Mouse (Mus musculus) left cerebral cortex, adult 8-10 months (tissue): ENCODE data around the gene Fbxo39. TPM values are rescaled to one million over a fixed set of nuclear protein-coding genes. Genes with fewer than 3 reads are reported as not detected.
"Not testable (repeated sequence)": the region's sequence is repeated elsewhere in the genome, so short reads cannot be mapped to it uniquely, and the experiment has no call there.

Experiments used
- DNase-seq, 2 experiments: peaks; one replicate each; pipeline ENCODE4 v3.0.0; 2022; ENCODE audit warnings: low spot score in 2 of 2
- total RNA-seq, 4 experiments: library from RNA; stranded (reverse); gene quantifications; 2 replicates each; pipeline ENCODE4 v1.2.4; 2022

Fbxo39 gene
- total RNA-seq, 4 experiments from 2014 or later = not detected

DNA sequence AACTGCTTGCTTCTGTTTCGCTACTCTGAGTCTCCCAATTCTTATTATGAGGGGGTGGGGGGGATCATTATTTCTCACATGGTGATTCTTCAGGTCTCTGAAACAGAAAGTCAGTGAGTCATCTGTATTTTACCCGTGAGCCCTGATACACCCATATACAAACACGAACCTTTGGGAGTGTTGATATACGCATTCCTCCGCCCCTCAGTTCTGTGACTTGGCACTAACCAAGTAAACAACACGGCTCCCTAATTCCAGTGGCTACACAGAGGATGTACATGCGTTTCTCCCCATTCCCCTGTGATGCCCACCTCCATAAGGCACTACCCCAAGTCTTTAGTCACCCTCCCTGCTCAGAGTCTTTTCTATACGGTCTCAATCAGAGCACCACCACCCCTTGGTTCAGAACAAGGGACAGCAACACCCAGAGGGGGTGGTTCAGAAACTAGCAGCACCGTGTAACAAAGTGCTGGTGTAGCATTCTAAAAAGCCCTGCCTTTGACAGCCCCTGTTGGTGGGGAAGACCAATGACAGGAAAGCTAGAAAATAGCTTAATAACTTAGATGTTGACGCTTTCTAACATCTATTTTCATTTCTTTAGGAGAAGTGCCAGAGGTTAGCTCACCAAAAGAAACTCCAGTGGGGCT is 2.8 kb upstream of the Fbxo39 start:
- no peak for DNase-seq

DNA sequence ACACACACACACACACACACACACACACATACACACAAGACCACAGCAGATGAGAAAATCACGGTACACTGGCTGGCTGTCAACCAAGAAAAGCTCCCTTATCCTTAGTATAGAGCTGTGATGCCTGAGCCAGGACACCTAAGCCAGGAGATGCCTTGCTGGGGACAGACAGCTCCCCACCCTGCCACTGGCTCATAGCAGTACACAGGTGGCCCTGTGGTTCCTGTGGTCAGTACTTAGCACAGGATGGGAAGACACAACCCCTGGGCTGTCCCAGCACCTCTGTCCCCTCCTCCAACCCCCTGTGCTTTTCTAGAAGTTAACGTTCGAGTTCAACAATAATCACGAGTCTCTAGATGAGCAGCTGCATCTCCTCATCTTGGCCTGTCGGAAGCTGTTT is 3.8 kb downstream of the Fbxo39 start:
- no peak for DNase-seq

DNA sequence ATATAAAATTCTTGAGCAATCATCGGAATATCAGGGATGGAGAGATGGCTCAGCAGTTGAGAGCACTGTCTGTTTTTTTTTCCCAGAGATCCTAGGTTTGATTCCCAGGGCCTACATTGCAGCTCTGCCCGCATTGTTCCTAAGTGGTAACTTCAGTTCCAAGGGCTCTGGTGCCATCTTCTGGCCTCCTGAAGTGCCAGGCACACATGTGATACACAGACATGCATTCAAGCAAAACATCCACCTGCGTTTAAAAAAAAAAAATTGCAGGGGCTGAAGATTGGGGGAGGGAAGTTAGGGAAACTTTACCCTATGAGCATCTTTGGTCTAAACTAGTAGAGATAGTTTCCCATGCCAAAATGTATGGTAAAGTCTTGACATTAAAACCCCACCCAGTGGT is 10.2 kb downstream of the Fbxo39 start:
- no peak for DNase-seq

DNA sequence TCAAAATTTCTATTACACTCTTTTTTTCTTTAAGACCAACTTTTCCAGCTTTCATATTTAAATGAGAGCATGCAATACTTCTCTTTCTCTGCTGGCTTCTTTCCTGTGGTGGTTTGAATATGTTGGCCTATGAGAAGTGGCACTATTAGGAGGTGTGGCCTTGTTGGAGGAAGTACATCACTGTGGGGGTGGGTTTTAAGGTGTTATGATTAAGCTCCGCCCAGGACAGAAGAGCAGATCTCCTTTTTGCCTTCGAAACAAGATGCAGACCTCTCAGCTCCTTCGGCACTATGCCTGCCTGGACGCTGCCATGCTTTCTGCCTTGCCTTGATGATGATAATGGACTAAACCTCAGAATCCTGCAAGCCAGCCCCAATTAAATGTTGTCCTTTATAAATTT is 11.5 kb downstream of the Fbxo39 start:
- no peak for DNase-seq

DNA sequence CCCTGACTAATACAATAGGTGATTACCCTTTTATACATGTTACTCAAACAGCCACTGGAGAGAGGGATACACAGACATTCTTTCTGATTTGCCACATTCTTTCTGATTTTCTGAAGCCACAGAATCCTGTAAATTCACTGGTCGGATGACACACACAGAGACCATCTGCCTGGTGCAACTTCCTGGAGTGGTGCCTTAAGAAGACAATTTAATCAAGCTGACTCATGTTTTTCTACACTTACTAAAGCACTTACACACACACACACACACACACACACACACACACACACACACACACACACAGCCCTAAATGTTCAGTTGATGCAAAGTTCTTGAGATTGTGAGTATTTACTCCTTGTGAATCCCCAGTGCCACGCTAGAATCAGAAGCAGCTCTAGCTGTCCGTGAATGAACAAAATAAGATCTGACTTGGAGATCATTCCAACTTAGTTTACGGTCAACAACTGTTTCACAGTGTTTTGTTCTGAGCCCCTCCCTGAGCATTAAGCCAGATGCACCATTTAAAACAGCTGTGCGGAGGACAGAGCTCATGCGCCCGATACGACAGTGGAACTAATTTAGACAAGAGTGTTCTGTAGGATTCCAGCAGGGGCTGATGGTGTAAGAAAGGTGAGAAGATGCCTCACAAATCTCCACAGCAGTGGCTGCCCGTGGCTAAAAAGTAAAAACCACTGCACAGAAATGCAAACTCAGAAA is 18.9 kb downstream of the Fbxo39 start:
- peak in 1 of 2 experiments; percentile 53 for DNase-seq

DNA sequence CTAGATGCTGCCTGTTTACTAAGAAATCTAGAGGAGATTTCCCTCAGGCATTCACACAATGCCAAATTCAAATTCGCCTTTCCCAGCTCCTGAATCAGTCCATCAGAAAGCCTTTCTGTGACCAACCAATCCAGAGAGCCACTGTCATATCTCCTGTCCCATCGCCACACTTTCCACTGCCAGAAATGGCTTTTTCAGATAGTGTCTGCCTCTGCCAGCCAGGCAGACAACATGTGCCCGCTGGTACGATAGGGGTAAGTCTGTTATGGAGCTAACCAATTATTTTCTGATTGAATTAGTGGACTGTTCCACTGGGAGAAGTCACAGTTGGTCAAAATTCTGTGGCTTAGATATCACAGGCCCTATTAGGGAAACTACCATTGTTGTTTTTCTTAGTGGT is 20.4 kb downstream of the Fbxo39 start:
- DNase-seq = no peak

DNA sequence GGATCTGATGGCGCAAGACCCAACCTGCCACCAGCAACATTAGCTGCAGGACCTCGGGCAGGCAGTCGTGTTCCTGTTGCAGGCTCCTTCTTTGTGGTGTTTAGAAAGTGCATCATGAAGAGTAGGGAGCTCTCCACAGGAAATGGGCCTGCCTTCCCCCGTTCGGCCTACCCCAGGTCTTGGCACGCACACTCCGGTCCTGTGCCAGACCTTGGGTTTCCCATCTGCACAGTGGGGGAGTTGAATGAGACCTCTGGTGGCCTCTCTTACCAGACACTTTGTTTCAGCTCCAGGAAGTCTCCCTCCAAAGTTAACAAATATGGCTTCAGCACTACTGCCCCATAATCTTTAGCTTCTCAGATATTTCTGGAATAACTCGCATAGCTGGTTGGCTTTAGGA is 22.5 kb downstream of the Fbxo39 start:
- DNase-seq = no peak

DNA sequence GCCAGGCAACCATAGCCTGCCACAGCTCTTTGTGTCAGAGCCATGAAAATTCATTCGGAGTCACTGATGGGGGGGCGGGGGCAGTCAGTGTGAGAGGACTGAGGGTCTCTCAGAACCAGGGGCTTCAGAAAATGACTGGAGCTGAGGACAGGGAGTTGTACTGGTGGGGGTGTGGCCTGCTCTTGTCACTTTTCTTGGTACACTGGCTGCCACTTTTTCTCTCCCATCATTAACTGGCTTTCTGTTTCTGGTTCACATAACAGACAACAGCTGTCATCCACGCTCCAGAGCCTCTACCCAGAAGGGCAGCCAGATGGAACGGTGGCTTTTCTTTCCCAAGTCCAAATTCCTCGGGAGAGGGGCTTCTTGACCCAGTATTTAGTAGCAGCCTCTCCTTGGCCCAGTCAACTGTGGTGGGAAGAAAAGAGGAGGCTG is 24.2 kb downstream of the Fbxo39 start:
- DNase-seq = no peak

DNA sequence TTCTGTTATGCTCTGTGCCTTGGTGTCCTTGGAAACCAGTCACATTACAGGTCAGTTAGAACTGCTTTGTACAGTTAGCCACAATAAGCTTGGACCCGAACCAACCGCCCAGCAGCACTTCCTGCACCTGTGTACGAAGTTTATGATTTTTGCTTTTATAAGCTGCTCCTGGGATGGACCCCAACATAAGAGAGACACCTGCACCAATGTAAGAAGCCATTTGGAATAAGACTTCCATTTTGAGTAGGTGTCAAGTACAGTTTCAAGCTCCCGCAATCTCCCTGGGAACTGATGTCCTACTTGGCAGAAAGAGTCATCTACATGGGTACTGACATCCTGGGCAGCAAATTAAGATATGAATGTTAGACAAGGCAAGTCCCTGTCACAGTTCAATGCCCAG is 25.5 kb downstream of the Fbxo39 start:
- DNase-seq = no peak

DNA sequence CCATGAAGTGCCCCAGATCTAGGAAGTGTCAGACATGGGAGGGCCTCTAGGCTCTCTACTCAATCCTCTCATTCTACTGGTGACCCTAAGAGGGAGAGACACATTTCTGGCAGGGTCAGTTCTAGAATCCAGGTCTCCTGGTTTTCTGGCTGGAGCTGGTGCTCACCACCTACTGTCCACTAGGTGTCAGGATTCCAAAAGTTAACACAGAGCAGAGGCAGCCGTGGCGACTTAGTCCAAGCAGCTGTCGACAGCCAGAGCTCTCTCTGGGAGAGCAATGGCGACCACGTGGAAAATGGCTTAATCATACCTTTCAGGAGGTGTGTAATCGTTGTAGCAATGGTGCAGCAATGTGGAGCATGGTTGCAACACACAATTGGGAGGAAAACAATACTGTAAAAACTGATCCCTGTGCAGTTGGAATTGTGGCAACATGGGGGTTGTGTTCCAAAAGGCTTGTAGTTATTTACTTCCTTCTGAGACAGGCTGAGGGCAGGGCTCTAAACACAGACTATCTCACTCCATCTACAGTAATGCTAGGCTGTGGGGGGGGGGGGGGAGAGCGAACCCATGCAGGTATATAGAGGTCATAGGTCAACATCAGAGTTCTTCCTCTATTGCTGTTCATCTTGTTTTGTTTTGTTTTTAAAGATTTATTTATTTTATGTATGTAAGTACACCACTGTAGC is 28.4 kb downstream of the Fbxo39 start:
- peak in 1 of 2 experiments; percentile 41 for DNase-seq

DNA sequence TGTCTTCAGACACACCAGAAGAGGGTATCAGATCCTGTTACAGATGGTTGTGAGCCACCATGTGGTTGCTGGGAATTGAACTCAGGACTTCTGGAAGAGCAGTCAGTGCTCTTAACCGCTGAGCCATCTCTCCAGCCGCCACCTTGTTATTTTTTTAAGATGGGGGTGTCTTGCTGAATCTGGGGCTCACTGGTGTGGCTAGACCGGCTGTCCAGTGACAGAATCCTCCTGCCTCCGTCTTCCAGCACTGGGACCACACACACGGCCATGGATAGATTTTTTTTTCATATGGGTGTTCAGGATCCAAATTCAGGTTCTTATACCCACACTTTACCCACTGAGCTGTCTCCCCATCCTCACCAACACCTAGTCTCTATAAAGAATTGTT is 29.0 kb downstream of the Fbxo39 start:
- not testable (repeated sequence) for DNase-seq

DNA sequence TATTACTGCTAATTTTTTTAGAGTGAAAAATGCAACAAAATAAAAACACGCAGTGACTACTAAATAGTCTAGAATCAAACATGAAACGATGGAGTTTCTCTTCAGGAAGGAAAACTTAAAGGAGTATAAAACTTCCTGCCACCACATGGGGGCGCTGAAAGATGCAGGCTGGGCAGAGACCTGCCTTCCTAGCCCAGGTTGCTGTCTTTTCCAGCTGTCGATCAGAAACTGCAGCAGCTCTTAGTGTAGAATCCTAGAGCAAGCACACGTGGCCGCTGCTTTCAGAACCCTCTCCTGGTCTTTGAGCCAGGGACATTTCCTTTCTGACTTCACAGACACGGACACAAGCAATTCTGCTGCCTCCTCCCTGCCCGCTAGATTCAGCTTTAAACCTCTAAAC is 29.7 kb downstream of the Fbxo39 start:
- no peak for DNase-seq

DNA sequence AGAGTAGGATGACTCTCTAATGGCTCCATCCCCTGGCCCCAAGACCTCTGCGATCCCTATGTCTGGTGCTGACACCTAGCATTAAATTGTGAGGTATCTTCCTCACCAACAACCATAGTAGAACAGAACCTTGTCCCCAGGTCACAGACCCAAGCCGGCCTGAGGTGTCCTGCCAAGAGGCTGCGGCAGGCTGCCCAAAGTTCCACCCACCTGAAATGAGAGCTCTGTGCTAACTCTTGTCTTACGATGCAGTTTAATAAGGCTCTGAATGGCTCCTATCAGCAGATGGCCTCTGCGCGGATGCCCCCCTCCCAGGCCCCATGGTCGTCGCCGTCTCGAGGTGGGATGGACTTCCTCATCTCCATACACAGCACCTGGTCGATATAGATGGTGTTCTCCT is 30.2 kb downstream of the Fbxo39 start:
- DNase-seq = no peak

DNA sequence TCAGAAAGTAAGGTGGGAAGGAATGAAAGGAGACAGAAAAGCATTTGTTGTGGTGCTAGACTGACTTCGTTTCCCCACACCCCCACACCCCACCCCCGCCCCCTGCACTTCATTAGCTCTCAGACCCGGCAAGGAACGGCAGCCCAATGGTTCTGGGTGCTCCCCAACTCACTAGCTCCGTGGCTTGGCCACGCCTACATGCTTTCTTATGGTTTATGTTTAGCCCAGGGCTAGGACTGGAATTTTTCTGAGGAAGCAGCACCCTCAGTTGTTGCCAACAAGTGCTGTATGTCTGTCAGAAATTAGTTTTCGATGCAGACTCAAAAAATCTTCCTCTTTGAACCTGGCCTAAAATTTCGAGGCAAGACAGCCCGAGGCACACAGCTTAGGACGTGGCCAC is 34.3 kb downstream of the Fbxo39 start:
- DNase-seq = no peak

DNA sequence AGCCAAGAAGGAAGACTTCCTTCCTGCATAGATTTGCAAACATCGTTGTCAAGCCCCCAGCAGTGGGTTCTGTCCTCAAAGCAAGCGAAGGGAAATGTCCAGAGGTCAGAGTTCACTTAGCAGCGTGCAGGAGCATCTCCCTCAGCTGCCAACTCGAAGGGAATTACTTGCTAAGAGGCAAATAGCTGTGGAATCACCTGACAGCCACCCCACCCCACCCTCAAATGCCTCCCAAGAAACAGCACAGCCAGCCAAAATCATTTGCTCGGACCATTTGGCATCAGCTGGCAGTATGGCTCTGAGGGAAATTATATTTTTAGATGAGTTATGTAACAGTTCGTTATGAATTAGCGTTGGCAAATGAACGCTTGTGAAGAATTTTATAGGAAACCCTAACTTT is 34.8 kb downstream of the Fbxo39 start:
- DNase-seq = peak in 1 of 2 experiments; percentile 51

DNA sequence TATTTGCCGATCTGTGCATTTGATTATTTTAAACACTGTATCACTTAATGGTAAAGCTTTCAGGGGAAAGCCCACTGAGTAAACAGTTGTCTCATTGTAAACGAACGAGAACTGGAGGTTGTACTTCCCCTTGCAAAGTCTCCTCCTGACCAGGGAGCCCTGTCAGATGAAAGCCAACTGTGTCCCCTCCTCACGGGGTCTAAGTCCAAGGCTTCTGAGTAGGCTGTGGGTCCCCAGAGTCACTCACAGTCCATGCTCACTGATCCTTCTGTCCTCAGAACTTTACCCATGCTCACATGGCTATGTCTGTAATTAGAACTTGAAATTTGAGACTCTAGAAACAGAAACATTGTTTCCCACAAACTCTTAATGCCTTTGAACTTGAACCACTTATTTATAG is 35.4 kb downstream of the Fbxo39 start:
- DNase-seq = no peak

DNA sequence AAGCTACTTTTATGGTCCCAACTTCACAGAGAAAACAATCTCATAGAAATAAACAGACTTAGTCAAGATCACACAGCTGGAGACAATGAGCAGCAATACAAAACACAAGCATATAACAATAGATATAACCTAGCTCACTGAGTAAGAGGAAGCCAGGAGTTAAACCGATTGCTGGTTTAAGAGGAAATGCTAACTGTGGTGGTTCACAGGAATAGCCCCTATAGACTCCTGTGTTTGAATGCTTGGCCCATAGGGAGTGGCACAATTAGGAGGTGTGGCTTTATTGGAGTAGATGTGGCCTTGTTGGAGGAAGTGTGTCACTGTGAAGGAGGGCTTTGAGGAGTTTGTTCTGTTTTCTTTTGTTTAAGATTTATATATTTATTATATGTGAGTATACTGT is 38.0 kb downstream of the Fbxo39 start:
- DNase-seq = no peak

DNA sequence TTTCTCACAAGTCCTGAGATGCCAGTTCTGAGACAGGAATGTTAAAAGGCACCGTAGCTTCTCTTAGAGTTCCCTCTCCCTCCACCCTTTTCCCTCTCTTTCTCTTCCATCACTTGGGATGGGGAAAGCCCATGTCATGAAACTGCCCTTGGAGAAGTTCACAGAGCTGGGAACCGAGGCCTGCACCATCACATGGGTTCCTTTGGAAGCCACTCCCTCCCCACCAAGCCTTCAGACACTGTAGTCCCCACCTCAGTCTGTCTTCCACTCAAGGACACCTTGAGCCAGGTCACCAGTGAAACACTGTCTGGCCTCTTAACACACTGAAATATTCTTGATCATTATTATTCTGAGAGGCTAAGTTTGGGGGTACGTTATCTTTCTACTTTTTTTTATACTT is 38.9 kb downstream of the Fbxo39 start:
- no peak for DNase-seq

DNA sequence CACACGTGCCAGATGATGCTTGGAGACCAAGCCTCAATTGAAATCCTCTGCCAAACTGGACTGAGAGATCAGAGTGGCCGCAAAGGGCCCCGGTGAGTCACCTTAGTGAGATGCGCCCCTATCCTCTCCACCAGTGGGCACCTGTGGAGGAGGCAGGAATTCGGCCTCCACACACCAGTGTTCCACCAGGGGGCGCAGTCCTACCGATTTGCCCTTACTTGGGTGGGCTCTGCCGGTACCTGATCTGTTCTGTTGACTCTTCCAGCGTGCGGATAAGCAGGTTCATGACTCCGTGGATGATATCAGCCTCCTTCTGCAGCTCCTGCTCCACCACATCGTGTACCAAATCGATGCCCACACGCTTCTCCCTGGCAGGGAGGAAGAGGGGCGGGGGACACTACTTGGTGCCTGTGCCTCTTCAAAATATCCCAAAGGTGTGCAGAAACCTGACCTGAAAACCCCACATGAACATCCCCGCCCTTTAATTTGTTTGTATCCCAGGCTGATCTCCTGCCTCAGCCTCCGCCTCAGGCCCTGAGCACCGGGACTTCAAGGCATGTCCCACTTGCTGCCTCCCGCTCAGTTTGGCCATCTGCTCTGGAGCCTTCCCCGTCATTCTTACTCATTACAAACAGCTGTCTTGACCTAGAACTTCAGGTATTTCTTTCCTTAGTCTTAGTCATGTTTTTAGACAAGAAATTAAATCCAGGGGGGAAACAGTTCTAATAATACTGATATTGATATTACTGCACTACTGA is 40.9 kb downstream of the Fbxo39 start:
- DNase-seq = peak in 1 of 2 experiments; percentile 32

DNA sequence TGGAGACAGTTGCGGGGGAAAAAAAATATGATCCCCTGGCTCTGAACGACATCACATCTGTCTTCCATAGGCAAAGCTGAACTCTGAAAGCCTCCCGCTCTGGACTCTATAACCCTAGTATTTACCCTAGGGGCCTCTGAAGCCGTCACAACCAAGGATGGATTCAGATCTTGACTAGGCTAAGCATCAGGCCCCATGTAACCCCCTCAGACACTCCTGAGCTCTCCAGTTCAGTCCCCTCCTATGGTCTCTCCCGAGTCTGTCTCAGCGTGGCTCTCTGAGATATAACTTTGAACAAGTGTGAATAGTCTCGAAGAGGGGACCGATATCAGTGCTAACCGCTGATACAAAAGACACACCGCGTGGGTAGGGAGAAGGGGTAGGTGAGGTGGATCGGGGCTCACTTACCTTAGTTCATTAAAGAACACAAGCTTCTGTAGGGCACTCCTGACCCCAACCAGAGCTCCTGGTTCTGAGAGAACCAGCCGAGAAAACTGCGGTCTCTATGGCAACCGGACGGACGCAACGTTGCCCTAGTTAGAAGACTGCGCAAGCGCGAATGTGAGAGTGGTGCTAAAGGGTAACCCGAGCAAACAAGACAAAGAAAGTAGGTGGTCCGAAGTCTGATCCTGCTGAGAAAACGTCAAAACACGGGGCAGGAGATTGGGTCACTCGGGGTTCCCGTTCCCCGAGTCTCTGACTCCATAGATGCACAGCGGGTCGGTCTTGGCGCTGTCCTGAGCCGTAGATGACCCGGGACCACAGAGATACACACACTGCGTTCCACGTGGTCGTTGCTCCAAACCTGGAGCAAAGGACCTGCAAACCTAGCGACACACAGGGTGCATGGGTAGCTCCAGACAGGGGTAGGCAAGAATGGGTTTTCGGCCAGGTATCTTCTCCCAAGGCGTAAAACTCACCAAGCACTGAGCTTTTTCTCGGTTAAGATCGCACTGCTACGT is 47.4 kb downstream of the Fbxo39 start:
- peak; percentile 44 to 65 for DNase-seq

DNA sequence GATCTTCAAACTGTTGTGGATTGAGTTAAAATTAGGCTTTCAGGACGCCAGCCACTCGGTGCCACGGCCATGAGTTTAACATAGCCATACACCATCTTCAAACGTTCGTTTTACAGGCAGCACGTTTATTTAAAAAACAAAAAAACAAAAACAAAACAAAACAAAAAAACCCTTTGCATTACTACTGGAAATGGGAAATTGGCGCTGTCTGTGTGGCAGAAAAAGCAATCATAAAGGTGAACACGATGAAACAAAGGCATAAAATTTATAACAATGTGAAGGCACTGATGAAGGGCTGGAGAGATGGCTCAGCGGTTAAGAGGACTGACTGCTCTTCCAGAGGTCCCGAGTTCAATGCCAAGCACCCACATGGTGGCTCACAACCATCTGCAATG is 48.1 kb downstream of the Fbxo39 start, which contains the start of gene Tekt1:
Gene Tekt1, minus strand, starts transcription at position 96 of the 395 bp plus-strand sequence.
- DNase-seq = no peak
